Comparison of ENCODE assay signal across 8 mouse cellular contexts in the genomic region with DNA sequence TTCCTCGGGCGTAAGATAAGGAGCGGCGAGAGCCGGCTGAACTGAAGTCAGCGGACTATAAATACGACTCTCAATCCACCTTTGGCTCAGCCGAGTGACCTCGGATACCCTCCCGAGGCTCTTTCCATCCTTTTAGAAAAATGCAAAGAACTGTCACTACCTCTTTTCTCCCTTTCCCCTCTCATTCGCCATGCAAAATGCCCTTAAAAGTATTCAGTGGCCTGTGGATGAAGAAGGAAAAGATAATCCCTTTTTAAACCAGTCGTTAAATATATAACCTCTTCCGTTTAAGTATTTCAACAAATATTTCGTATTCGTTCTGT. TPM values are rescaled to one million over a fixed set of nuclear protein-coding genes. Genes with fewer than 3 reads are reported as not detected.
DNase-seq lines count a peak whose midpoint lies in the region; ATAC-seq and TF ChIP-seq lines count a peak whose summit lies in the region.

A gene (minus strand): TSS at position 17 of the 323 bp plus-strand sequence.

- H3K36me3 ChIP-seq in kidney, postnatal 0 days (ENCODE audit: insufficient read depth, low read length), result no peaks in the 10 kb centered on the region

- 6% methylated on average over 15 of the region's 15 CpGs for WGBS in kidney, postnatal 0 days
- WGBS in olfactory bulb, adult 2 months, result 7% methylated on average over 15 of the region's 15 CpGs

- H3K4me3 ChIP-seq in kidney, postnatal 0 days (replicated peaks; ENCODE audit: low read depth, low read length), result peak within 1 kb of the TSS; percentile 84
- peak within 1 kb of the TSS; percentile 99 for H3K4me3 ChIP-seq in olfactory bulb, adult 2 months (ENCODE audit: insufficient read depth, low read depth, low read length)

- H3K9me3 ChIP-seq in kidney, postnatal 0 days (replicated peaks; ENCODE audit: low read length), result no peaks in the 10 kb centered on the region

- no peak for ATAC-seq in kidney, postnatal 0 days (replicated peaks; ENCODE audit: low FRiP score, low read depth)

- no peak for DNase-seq in kidney, postnatal 0 days (ENCODE audit: low spot score)
- DNase-seq in kidney, adult 8-10 months, result no peak
- no peak for DNase-seq in adrenal gland, postnatal 36 days
- DNase-seq in heart, adult 8-10 months (ENCODE audit: low spot score), result no peak
- DNase-seq in left cerebral cortex, postnatal 10 days (ENCODE audit: extremely low spot score in 1 of 2, low spot score in 2 of 2), result no peak
- DNase-seq in right cerebral cortex, postnatal 4 days, result no peak
- DNase-seq in cerebellum, adult 9-11 months, result no peak

- H3K4me2 ChIP-seq in kidney, postnatal 0 days (ENCODE audit: low read length), result peak within 1 kb of the TSS; percentile 63

- H3K9ac ChIP-seq in kidney, postnatal 0 days (ENCODE audit: low read depth, low read length), result peak within 1 kb of the TSS; percentile 99

- TF ChIP-seq CTCF in kidney, postnatal 0 days (IDR thresholded peaks at IDR 0.05; ENCODE audit: low read depth), result no peak
- TF ChIP-seq CTCF in olfactory bulb, adult 2 months (IDR thresholded peaks at IDR 0.05; ENCODE audit: insufficient read depth, low read depth, low read length), result no peak

- TF ChIP-seq POLR2A in olfactory bulb, adult 2 months (IDR thresholded peaks at IDR 0.05; ENCODE audit: insufficient read depth, low read depth, low read length), result no peak

- peak within 1 kb of the TSS; percentile 98 for H3K27ac ChIP-seq in kidney, postnatal 0 days
- H3K27ac ChIP-seq in olfactory bulb, adult 2 months (ENCODE audit: insufficient read depth, low read depth, low read length), result peak within 1 kb of the TSS; percentile 94

- intact Hi-C loops in left cerebral cortex, postnatal 10 days (cut with DNase I), result loop anchor here (5.0 kb wide), 2 partner anchors 36 to 44 kb away; no protein-coding TSS in a partner anchor

- H3K4me1 ChIP-seq in kidney, postnatal 0 days (replicated peaks; ENCODE audit: insufficient read depth, low read length), result peaks cover 3% of the 10 kb centered on the region; the same call in 1 of the 2 replicates
- peaks cover 8% of the 10 kb centered on the region for H3K4me1 ChIP-seq in olfactory bulb, adult 2 months (ENCODE audit: control insufficient read depth, insufficient read depth, low read length)

- no peaks in the 10 kb centered on the region for H3K27me3 ChIP-seq in kidney, postnatal 0 days (ENCODE audit: insufficient read depth, low read length)

RNA-seq across cellular contexts. Expression of the gene that starts here (rescaled TPM):
- polyA plus RNA-seq in kidney, postnatal 0 days (2015; fragmentation: Nextera tagmentation; extraction: Ambion mirVana), result 35.8 and 37.1 TPM in 2 replicates
- total RNA-seq in adrenal gland, postnatal 36 days (2021), result 10 to 100 TPM; 58.6 to 74.3 TPM
- 10 to 100 TPM; 55.7 to 68.2 (median 59.4) TPM for total RNA-seq in heart, adult 8-10 months (2022)
- 10 to 100 TPM; 34.7 to 37.3 TPM for total RNA-seq in left cerebral cortex, postnatal 10 days (2021)
- not detected in 2 replicates for polyA plus RNA-seq in olfactory bulb, adult 2 months (2012; ENCODE audit: insufficient read depth, insufficient read length, low replicate concordance, missing spikeins)
